Mouse (Mus musculus) midbrain, embryonic 11.5 days (tissue): Measurements from ENCODE around the gene Elmo1. TPM values are rescaled to one million over a fixed set of nuclear protein-coding genes. Genes with fewer than 3 reads are reported as not detected.
A peak's percentile ranks its signal among the peaks of the same experiment; 100 is the strongest.

Source experiments
- ATAC-seq: fragments of 200-750 bp; cut with Nextera tagmentation; 2 replicates; pipeline ENCODE4 v1.8.0; 2017; ENCODE audit warnings: moderate TSS enrichment, moderate library complexity; ENCODE audit not compliant: low FRiP score
- DNase-seq: peaks from one replicate; pipeline ENCODE4 v3.0.0; 2015; ENCODE audit warnings: low spot score; ENCODE audit errors: missing footprints
- H3K27ac ChIP-seq: fragments of 300-500 bp; sonication (generic); 2 replicates; pipeline ENCODE4 v1.5.1; 2014; ENCODE audit warnings: low read depth, low read length
- H3K27me3 ChIP-seq: fragments of 300-500 bp; sonication (generic); 2 replicates; pipeline ENCODE4 v1.6.1; 2014; ENCODE audit warnings: mild to moderate bottlenecking, low read length, moderate library complexity, mixed read lengths; ENCODE audit not compliant: control insufficient read depth, insufficient read depth
- H3K36me3 ChIP-seq: fragments of 300-500 bp; sonication (generic); 2 replicates; pipeline ENCODE4 v1.6.1; 2014; ENCODE audit warnings: mild to moderate bottlenecking, low read length, moderate library complexity, mixed read lengths; ENCODE audit not compliant: control insufficient read depth, insufficient read depth
- H3K4me1 ChIP-seq: fragments of 300-500 bp; sonication (generic); 2 replicates; pipeline ENCODE4 v1.6.1; 2014; ENCODE audit warnings: low read length; ENCODE audit not compliant: control insufficient read depth, insufficient read depth
- H3K4me2 ChIP-seq: fragments of 300-500 bp; sonication (generic); 2 replicates; pipeline ENCODE4 v1.6.1; 2014; ENCODE audit warnings: mild to moderate bottlenecking, moderate library complexity
- H3K4me3 ChIP-seq: fragments of 300-500 bp; sonication (generic); 2 replicates; pipeline ENCODE4 v1.5.1; 2014; ENCODE audit warnings: low read depth, low read length
- H3K9ac ChIP-seq: fragments of 300-500 bp; sonication (generic); 2 replicates; pipeline ENCODE4 v1.6.1; 2014; ENCODE audit warnings: low read length
- H3K9me3 ChIP-seq: fragments of 300-500 bp; sonication (generic); 2 replicates; pipeline ENCODE4 v1.6.1; 2016; ENCODE audit warnings: low read length; ENCODE audit not compliant: control insufficient read depth
- WGBS: fragments of 180-500 bp; shearing (Covaris S2); extraction: QIAGEN DNeasy Blood & Tissue Kit; methylation state at CpG from one replicate; pipeline ENCODE4 v1.1.7; 2014; 5-methylcytosine and 5-hydroxymethylcytosine counted together
- polyA plus RNA-seq: library from polyadenylated mRNA; unstranded; fragments of >200 nt; fragmentation: Nextera tagmentation; extraction: Ambion mirVana; gene quantifications from 2 replicates; pipeline ENCODE4 v1.2.1, GENCODE M21; 2014

Gene Elmo1
- polyA plus RNA-seq, 1 experiment from 2014 or later, result 19.1 TPM

GRCm38 (mm10) chr13:20099546-20099945, 9.2 kb downstream of the Elmo1 start:
- DNase-seq (peak; percentile 77), ATAC-seq (peak; percentile 40; the same call in 1 of the 2 replicates)
- Histone ChIP-seq H3K9me3 (no peaks in the 10 kb centered on the region), H3K27ac (no peak overlapping the region), H3K4me1 (peaks cover 6% of the 10 kb centered on the region; the same call in 1 of the 2 replicates), H3K4me3 (no peak overlapping the region), H3K36me3 (no peaks in the 10 kb centered on the region), H3K9ac (no peak overlapping the region), H3K4me2 (no peak overlapping the region), H3K27me3 (no peaks in the 10 kb centered on the region)
- WGBS, result 3% methylated on average over 4 of the region's 4 CpGs

GRCm38 (mm10) chr13:20100357-20100756, 10.0 kb downstream of the Elmo1 start:
- no peak overlapping the region for H3K27ac ChIP-seq
- H3K4me1 ChIP-seq, result peaks cover 6% of the 10 kb centered on the region; the same call in 1 of the 2 replicates
- no peaks in the 10 kb centered on the region for H3K36me3 ChIP-seq
- H3K27me3 ChIP-seq, result no peaks in the 10 kb centered on the region
- H3K4me2 ChIP-seq, result no peak overlapping the region
- peak; percentile 71 for DNase-seq
- WGBS, result 79% methylated on average over 3 of the region's 3 CpGs
- no peaks in the 10 kb centered on the region for H3K9me3 ChIP-seq
- no peak overlapping the region for H3K9ac ChIP-seq
- H3K4me3 ChIP-seq, result no peak overlapping the region
- no peak for ATAC-seq

- ATAC-seq, result no peak
- Histone ChIP-seq H3K27me3 (no peaks in the 10 kb centered on the region), H3K36me3 (no peaks in the 10 kb centered on the region), H3K9me3 (no peaks in the 10 kb centered on the region), H3K4me2 (no peak overlapping the region), H3K9ac (no peak overlapping the region), H3K4me1 (peaks cover 3% of the 10 kb centered on the region; the same call in 1 of the 2 replicates), H3K4me3 (no peak overlapping the region), H3K27ac (no peak overlapping the region)
- WGBS, result 91% methylated on average over 5 of the region's 5 CpGs
- DNase-seq, result no peak
These were observed 11.3 kb downstream of the Elmo1 start for GRCm38 (mm10) chr13:20101691-20102090.

- Histone ChIP-seq H3K27me3 (no peaks in the 10 kb centered on the region), H3K36me3 (no peaks in the 10 kb centered on the region), H3K4me1 (peaks cover 2% of the 10 kb centered on the region; the same call in 1 of the 2 replicates), H3K9ac (no peak overlapping the region), H3K9me3 (no peaks in the 10 kb centered on the region), H3K4me3 (no peak overlapping the region), H3K4me2 (no peak overlapping the region), H3K27ac (no peak overlapping the region)
- ATAC-seq, result no peak
- 70% methylated on average over 2 of the region's 2 CpGs for WGBS
- DNase-seq, result no peak
These were observed 14.4 kb downstream of the Elmo1 start for GRCm38 (mm10) chr13:20104791-20105190.

- no peaks in the 10 kb centered on the region for H3K36me3 ChIP-seq
- no peak overlapping the region for H3K9ac ChIP-seq
- DNase-seq, result peak; percentile 74
- peaks cover 2% of the 10 kb centered on the region; the same call in 1 of the 2 replicates for H3K4me1 ChIP-seq
- no peak for ATAC-seq
- no peak overlapping the region for H3K4me2 ChIP-seq
- WGBS, result 87% methylated on average over 2 of the region's 2 CpGs
- H3K4me3 ChIP-seq, result no peak overlapping the region
- H3K9me3 ChIP-seq, result no peaks in the 10 kb centered on the region
- no peak overlapping the region for H3K27ac ChIP-seq
- H3K27me3 ChIP-seq, result no peaks in the 10 kb centered on the region
These were observed 15.6 kb downstream of the Elmo1 start for GRCm38 (mm10) chr13:20105996-20106395.

- WGBS, result 95% methylated on average over 5 of the region's 5 CpGs
- H3K9ac ChIP-seq, result no peak overlapping the region
- H3K27ac ChIP-seq, result no peak overlapping the region
- H3K4me2 ChIP-seq, result no peak overlapping the region
- peaks cover 2% of the 10 kb centered on the region; the same call in 1 of the 2 replicates for H3K4me1 ChIP-seq
- DNase-seq (no peak), ATAC-seq (no peak)
- H3K27me3 ChIP-seq, result no peaks in the 10 kb centered on the region
- no peak overlapping the region for H3K4me3 ChIP-seq
- H3K36me3 ChIP-seq, result no peaks in the 10 kb centered on the region
- no peaks in the 10 kb centered on the region for H3K9me3 ChIP-seq
These were observed 17.6 kb downstream of the Elmo1 start for GRCm38 (mm10) chr13:20107953-20108498.

GRCm38 (mm10) chr13:20108956-20109355, 18.6 kb downstream of the Elmo1 start:
- WGBS, result 60% methylated on average over 10 of the region's 10 CpGs
- Histone ChIP-seq H3K27me3 (no peaks in the 10 kb centered on the region), H3K36me3 (no peaks in the 10 kb centered on the region), H3K9ac (no peak overlapping the region), H3K4me3 (no peak overlapping the region), H3K4me1 (peaks cover 2% of the 10 kb centered on the region; the same call in 1 of the 2 replicates), H3K9me3 (no peaks in the 10 kb centered on the region), H3K4me2 (no peak overlapping the region), H3K27ac (no peak overlapping the region)
- no peak for DNase-seq
- ATAC-seq, result no peak

- Histone ChIP-seq H3K27me3 (no peaks in the 10 kb centered on the region), H3K9me3 (no peaks in the 10 kb centered on the region), H3K4me1 (peaks cover 2% of the 10 kb centered on the region; the same call in 1 of the 2 replicates), H3K4me2 (no peak overlapping the region), H3K4me3 (no peak overlapping the region), H3K9ac (no peak overlapping the region), H3K36me3 (no peaks in the 10 kb centered on the region), H3K27ac (no peak overlapping the region)
- ATAC-seq (no peak), DNase-seq (no peak)
- 66% methylated on average over 2 of the region's 2 CpGs for WGBS
These were observed 19.1 kb downstream of the Elmo1 start for GRCm38 (mm10) chr13:20109446-20109845.

- H3K9ac ChIP-seq, result no peak overlapping the region
- no peaks in the 10 kb centered on the region for H3K27me3 ChIP-seq
- H3K9me3 ChIP-seq, result no peaks in the 10 kb centered on the region
- no peak overlapping the region for H3K4me3 ChIP-seq
- ATAC-seq, result no peak
- DNase-seq, result no peak
- H3K4me1 ChIP-seq, result peaks cover 3% of the 10 kb centered on the region; the same call in 1 of the 2 replicates
- H3K36me3 ChIP-seq, result no peaks in the 10 kb centered on the region
- H3K27ac ChIP-seq, result no peak overlapping the region
- 83% methylated on average over 11 of the region's 11 CpGs for WGBS
- H3K4me2 ChIP-seq, result no peak overlapping the region
These were observed 19.7 kb downstream of the Elmo1 start for GRCm38 (mm10) chr13:20109987-20110680.
